Mouse (Mus musculus): ENCODE data around the gene C1s1. TPM values are rescaled to one million over a fixed set of nuclear protein-coding genes. Genes with fewer than 3 reads are reported as not detected.

Gene C1s1
- polyA plus RNA-seq, 1 experiment, result 3.9 TPM

- no peak overlapping the region for H3K27ac ChIP-seq (ENCODE audit: insufficient read depth, low read length)
- no peaks in the 10 kb centered on the region for H3K4me1 ChIP-seq (ENCODE audit: control insufficient read depth, insufficient read depth, low read length)
- H3K27me3 ChIP-seq (ENCODE audit: control insufficient read depth, insufficient read depth, low read length, poor library complexity, severe bottlenecking), result no peaks in the 10 kb centered on the region
- H3K9ac ChIP-seq (ENCODE audit: low read depth, poor library complexity, severe bottlenecking), result peak overlapping the region; percentile 11; the same call in 1 of the 2 replicates
- 0 out of 2 replicates have a peak, but pooled peaks cover 1% of the 10 kb centered on the region for H3K36me3 ChIP-seq (ENCODE audit: control insufficient read depth, insufficient read depth, low read length, poor library complexity, severe bottlenecking)
- no peaks in the 10 kb centered on the region for H3K9me3 ChIP-seq (replicated peaks; ENCODE audit: control insufficient read depth, insufficient read depth, low read length, poor library complexity, severe bottlenecking)
- no peak overlapping the region for H3K4me3 ChIP-seq (ENCODE audit: low read depth, low read length)
- no peak for TF ChIP-seq POLR2A (IDR thresholded peaks at IDR 0.05; ENCODE audit: insufficient read depth, low read length)
- TF ChIP-seq EP300 (IDR thresholded peaks at IDR 0.05; ENCODE audit: insufficient read depth, low read depth, low read length), result no peak
- TF ChIP-seq CTCF (IDR thresholded peaks at IDR 0.05; ENCODE audit: low read depth, low read length), result peak; percentile 25
Observed at GRCm38 (mm10) chr6:124481571-124481970, 60.6 kb downstream of the C1s1 start.

Other genes starting within 250 kb of the C1s1 start
- gene Cd163, start 237.7 kb downstream of the C1s1 start, polyA plus RNA-seq (2011; ENCODE audit: insufficient read depth, insufficient read length, low read depth, missing spikeins), result 0.28 and 0.32 TPM in 2 replicates
- gene Pex5, start 127.3 kb downstream of the C1s1 start, polyA plus RNA-seq (2011; ENCODE audit: insufficient read depth, insufficient read length, low read depth, missing spikeins), result 31.0 and 31.4 TPM in 2 replicates
- gene Clstn3, start 77.6 kb downstream of the C1s1 start, polyA plus RNA-seq (2011; ENCODE audit: insufficient read depth, insufficient read length, low read depth, missing spikeins), result 17.1 and 25.6 TPM in 2 replicates
- gene C1rl, start 49.2 kb downstream of the C1s1 start, polyA plus RNA-seq (2011; ENCODE audit: insufficient read depth, insufficient read length, low read depth, missing spikeins), result 0.79 and 1.3 TPM in 2 replicates
- gene C1ra, start 30.0 kb downstream of the C1s1 start, polyA plus RNA-seq (2011; ENCODE audit: insufficient read depth, insufficient read length, low read depth, missing spikeins), result 0.27 TPM in 1 of 2 replicates, not detected in the other
- not detected in 2 replicates for gene C1rb, start 27.9 kb upstream of the C1s1 start, polyA plus RNA-seq (2011; ENCODE audit: insufficient read depth, insufficient read length, low read depth, missing spikeins)
- 0.49 TPM in 1 of 2 replicates, not detected in the other for gene C1s2, start 93.7 kb upstream of the C1s1 start, polyA plus RNA-seq (2011; ENCODE audit: insufficient read depth, insufficient read length, low read depth, missing spikeins)
- 69.3 and 73.8 TPM in 2 replicates for gene Lpcat3, start 120.7 kb upstream of the C1s1 start, polyA plus RNA-seq (2011; ENCODE audit: insufficient read depth, insufficient read length, low read depth, missing spikeins)
- gene Emg1, start 169.8 kb upstream of the C1s1 start, polyA plus RNA-seq (2011; ENCODE audit: insufficient read depth, insufficient read length, low read depth, missing spikeins), result 118 TPM in 2 replicates
- gene Phb2, start 170.0 kb upstream of the C1s1 start, polyA plus RNA-seq (2011; ENCODE audit: insufficient read depth, insufficient read length, low read depth, missing spikeins), result 329 and 331 TPM in 2 replicates
- 15.4 and 32.3 TPM in 2 replicates for gene Ptpn6, start 196.4 kb upstream of the C1s1 start, polyA plus RNA-seq (2011; ENCODE audit: insufficient read depth, insufficient read length, low read depth, missing spikeins)
- gene Grcc10, start 199.0 kb upstream of the C1s1 start, polyA plus RNA-seq (2011; ENCODE audit: insufficient read depth, insufficient read length, low read depth, missing spikeins), result 93.5 and 105 TPM in 2 replicates
- 0.59 TPM in 1 of 2 replicates, not detected in the other for gene Gm45234, start 213.7 kb upstream of the C1s1 start, polyA plus RNA-seq (2011; ENCODE audit: insufficient read depth, insufficient read length, low read depth, missing spikeins)
- 32.0 and 35.2 TPM in 2 replicates for gene Atn1, start 214.2 kb upstream of the C1s1 start, polyA plus RNA-seq (2011; ENCODE audit: insufficient read depth, insufficient read length, low read depth, missing spikeins)
- gene Eno2, start 227.3 kb upstream of the C1s1 start, polyA plus RNA-seq (2011; ENCODE audit: insufficient read depth, insufficient read length, low read depth, missing spikeins), result 7.4 and 8.3 TPM in 2 replicates
- gene Lrrc23, start 237.4 kb upstream of the C1s1 start, polyA plus RNA-seq (2011; ENCODE audit: insufficient read depth, insufficient read length, low read depth, missing spikeins), result 0.84 TPM in 1 of 2 replicates, not detected in the other